Mouse (Mus musculus): ENCODE measurements around the gene Kmt2e.

DNA sequence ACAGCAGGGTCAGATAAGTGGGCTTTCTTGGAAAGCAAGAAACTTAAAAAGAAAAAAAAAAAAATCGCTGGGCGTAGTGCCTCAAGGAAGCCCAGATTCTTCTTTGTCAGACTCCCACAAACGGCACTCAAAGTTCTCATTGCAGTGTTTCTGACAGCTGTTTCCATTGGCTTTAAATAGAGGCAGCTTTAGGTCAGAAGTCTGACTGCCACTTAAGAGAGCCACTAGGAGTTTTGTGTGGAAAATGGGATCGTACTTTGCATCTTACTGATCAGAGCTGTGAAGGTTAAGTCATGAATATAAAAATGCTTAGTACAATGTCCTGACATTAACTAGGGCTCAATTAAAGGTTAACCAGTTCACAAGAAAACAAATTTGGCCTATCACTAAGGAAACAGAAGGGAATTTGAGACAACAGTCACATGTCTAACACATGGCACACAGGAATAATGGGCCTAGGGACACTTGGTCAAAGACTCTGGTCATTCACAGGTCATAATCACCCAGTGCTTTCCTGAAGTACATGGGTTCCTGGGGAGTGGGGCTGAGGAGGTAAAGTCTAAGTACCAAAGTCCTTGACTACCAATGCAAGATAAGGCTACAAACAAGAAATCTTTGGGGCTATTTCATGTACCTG lies 19.6 kb upstream of the Kmt2e start:
- no peak for TF ChIP-seq CTCF (IDR thresholded peaks at IDR 0.05; ENCODE audit: extremely low read depth, insufficient read length, insufficient replicate concordance, low read depth, low read length)
- TF ChIP-seq POLR2A (IDR thresholded peaks at IDR 0.05; ENCODE audit: low read depth, low read length): no peak
